Mouse (Mus musculus) right cerebral cortex, postnatal 10 days (tissue): ENCODE results near the gene Stmnd1.
"Not testable (repeated sequence)": the region's sequence is repeated elsewhere in the genome, so short reads cannot be mapped to it uniquely, and the experiment has no call there.

ENCODE experiments used
- DNase-seq, 2 experiments: peaks; one replicate each; pipeline ENCODE4 v3.0.0; 2021; ENCODE audit warnings: low spot score in 2 of 2

Gene Stmnd1

DNA sequence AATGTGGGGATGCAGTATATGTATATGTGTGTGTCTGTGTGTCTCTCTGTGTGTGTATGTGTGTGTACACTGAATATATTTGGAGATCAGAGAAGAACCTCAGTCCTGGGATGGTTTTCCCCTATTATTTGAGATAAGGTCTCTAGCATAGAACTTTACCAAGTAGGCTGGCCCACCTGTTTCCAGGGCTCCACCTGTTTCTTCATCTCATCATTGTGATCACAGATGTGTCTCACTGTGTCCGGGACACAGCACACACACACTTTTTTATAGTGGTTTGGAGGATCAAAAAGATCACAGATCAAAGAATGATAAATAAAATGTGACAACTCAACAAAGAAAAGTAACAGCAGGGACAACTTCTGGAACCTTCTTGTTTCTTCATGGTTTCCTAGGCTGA is 17.0 kb downstream of the Stmnd1 start:
- no peak for DNase-seq

DNA sequence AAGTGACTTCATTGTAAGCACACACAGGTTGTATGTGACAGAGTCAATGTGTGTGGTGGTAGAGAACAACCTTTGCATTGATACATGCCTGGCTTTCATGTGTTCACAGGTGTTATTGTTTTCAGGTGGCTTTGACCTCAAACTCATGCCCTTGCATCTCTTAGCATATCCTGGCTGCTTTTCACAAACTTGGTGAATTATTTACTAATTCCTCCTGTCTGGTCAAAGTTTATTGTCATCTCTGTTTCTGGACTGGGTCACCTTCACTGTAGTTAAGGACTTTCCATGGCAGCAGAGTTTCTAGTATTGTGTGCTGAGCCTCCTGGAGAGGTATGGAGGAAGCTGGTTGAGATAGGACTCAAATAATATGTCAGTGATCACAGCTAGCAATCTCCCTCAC is 20.8 kb downstream of the Stmnd1 start:
- no peak for DNase-seq

DNA sequence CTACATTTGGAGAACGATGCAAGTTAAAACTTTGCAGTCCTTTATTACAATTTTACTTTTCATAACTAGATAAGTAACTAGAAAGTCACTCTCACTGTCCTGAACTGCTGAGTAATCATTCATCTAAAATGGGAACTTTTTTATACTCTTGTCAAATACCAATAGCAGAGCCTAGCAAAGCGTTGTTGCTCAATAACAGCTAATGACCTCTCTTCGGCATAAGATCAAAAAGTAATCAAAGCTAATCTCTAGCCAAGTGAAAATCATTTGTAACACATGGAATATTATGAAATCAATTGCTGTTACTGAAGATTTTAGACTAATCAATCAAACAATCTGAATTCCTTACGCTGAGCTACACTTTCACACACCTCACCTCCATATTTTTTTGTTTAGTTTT is 24.2 kb downstream of the Stmnd1 start:
- DNase-seq = no peak

DNA sequence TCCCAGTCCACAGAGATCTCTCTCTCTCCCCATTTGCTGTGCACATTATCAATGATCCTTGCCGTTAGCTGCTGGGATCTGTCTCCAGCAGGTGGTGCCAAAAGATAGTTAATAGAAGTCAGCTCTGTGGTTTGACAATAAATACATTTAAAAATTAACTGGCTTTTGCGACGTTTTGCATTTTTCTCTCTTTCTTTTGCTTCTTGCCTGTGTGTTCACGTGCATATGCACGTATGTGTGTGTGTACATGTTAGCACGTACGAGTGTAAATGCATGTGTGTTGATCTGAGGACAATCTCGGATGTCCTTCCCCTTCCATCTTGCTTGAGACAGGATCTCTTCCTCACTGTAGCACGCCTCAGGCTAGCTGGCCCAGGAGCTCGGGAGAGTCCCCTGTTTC is 37.3 kb downstream of the Stmnd1 start:
- peak; percentile 76 for DNase-seq

DNA sequence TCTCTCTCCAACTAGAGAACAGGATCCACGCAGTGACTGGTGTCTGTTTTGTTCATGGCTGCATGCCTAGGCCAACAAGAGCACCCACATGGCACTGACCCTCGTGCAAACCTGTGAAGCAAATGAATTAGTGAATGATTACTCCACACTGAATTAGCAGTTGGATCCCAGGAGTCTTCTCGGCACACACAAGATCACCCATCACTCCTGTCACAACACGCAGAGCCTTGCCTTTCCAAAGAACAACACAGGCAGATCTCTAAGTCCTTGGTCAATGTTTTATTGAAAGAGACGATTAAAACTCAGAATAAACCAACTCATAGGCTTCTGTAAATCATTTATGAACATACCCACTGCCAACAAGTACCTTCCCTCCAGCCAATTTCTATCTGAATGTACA is 39.7 kb downstream of the Stmnd1 start:
- no peak for DNase-seq

DNA sequence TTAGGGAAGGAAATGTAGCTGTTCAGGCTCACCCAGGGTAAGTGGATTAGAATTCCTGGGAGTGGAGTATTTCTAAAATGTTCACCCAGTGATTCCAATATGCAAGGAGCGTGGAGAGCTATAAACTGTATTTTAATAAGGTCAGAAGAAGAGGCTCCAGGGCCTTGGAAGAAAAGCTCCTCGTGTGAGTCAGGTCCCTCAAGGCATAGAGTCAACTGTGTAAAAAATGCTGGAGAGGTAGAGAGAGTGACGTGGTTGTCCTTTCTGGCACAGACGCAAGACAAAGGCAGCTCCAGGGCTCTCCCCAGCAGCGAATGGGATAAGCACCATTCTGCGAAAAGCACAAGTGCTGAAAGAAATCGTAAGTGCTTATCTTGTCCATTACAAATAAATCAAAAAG is 41.6 kb downstream of the Stmnd1 start:
- DNase-seq = no peak

DNA sequence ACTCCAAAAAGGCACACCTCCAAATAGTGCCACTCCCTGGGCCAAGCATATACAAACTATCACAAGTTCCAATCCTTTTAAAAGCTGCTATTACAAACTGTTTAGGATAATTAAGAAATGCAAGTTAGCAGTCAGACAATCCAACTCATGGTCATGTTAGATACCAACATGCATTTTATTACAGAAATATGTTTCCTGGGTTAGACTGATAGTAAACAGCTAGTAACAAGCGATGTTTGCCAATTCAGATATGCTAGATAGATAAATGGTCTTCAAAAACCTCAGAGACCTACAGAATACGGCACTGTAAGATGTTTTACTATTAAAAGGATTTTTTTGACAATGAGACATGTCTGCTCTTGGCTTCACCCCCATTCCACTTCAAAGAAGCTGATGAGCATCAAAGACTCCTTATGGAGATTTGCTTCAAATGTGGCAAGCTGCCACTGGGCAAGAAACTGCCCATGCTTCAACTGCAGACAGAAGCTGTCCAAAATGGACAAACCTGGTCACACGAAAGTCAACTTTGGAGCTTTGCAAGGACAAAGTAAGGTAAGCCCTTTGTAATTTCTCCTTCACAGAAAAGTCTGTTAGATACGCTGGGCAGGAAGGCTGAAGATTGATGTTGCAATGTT is 52.9 kb downstream of the Stmnd1 start:
- no peak for DNase-seq

DNA sequence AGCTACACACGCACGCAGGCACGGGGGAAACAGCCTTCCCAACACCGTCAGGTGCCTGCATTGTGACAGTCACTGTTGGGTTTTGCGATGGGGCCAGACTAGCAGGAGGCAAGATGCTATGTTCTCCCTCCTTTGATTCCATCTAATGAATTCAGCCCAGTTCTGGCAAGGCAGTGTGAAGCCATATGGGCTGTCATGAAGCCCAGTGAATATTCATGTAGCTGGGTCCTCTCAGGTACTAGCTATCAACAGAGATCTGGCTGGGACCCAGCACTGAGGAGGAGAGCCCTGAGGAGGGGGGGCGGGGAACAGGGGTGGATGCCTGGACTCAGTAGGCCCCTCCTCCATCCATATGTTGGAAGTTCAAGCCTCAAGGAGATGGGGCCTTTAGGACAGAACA is 61.5 kb downstream of the Stmnd1 start:
- peak; percentile 86 to 92 for DNase-seq

DNA sequence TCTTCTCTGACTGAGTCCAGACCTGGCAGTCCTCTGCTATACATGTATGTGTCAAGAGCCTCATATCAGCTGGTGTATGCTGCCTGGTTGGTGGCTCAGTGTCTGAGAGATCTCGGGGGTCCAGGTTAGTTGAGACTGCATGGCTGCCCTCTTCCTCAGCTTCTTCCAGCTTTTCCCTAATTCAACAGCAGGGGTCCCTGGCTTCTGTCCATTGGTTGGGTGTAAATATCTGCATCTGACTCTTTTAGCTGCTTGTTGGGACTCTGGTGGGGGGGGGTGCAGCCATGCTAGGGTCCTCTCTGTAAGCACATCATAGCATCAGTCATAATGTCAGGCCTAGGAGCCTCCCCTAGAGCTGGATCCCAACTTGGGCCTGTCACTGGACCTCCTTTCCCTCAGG is 62.8 kb downstream of the Stmnd1 start:
- not testable (repeated sequence) for DNase-seq

DNA sequence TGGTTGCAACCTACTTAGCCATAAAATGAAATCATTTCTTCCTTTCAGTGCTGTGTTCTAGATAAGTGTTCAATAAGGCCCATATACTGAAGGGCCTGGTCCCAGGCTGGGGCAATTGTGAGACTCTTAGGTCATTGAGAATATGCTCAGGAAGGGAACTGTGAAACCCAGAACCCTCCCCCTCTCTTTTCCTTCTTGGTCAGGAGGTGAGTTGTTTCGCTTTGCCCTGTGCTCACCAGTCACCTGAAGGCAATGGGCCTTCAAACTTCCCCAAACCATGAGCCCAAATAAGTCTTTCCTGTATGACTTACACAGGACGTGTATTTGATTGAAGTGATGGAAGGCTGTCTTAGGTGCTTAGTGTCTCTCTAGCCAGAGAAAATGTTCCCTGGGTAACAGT is 64.3 kb downstream of the Stmnd1 start:
- DNase-seq = no peak

DNA sequence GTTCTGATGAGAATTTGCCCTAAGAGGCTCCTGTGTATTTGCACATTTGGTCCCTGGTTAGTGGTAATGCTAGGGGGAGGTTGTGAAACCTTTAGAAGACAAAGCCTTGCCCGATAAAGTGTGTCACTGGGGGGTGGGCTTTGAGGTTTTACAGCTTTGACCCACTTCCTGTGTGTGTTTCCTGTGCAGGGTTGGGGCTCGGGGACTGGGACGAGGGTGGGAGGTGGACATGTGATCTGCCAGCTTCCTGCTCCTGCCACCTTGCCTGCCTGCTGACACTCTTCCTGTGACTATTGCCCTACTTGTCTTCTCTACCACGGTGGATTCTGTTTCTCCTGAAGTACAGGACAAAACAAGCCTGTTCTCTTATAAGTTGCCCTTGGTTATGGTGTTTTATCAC is 66.4 kb downstream of the Stmnd1 start:
- no peak for DNase-seq

DNA sequence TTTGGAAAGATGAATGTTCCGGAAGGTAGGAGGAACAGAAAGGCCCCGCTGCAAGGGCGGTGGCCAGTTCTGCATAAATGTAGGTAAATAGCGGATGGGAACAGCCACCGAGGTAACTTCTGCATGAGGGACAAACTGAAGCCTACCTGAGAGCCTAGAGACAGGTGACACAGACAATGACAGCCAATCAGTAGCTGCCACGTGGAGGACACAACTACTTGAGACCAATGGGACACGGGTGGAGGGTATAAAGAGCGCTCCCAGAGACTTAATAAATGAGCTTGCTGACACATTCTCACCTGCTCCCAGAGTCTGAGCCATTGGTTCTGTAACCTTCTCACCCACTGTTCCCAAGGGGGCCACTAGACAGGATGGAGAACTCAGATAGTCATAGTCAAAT is 67.1 kb downstream of the Stmnd1 start:
- DNase-seq = no peak

DNA sequence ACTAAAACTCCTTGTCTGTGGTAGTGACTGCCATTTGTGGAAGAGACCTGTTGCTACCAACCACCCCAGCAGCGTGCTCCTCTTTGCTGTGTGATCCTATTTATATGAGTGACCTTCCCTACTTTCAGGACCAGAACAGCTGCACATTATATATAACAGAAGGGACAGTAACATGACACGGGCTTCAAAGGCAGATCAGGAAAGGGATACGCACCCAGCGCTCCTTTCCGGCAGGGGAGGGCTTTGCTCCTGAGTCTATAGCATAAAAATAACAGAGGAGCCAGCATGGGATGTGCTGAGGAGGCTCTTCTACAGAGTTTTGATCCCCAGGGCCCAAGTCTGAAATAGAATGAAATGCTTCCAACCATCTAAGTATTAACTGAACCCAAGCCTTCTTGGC is 67.9 kb downstream of the Stmnd1 start:
- no peak for DNase-seq

DNA sequence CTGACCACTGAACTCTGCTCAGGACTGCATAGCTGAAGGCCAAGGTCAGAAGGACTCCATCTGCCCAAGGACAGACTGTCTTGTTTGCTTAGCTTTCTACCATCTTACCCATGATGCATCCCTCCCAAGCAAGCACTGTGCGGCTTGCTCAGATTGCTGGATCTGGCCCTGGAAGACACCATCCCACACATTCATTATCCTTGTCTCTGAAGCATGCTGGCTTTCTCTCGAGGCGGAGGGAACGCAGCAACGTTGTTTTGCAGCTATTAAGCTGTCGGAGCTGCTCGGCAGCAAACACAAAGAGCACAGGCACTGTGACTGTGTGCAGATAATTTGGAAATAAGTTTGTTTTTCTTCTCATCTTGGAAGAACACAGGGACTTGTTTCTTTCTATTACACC is 69.7 kb downstream of the Stmnd1 start:
- peak; percentile 66 to 75 for DNase-seq

DNA sequence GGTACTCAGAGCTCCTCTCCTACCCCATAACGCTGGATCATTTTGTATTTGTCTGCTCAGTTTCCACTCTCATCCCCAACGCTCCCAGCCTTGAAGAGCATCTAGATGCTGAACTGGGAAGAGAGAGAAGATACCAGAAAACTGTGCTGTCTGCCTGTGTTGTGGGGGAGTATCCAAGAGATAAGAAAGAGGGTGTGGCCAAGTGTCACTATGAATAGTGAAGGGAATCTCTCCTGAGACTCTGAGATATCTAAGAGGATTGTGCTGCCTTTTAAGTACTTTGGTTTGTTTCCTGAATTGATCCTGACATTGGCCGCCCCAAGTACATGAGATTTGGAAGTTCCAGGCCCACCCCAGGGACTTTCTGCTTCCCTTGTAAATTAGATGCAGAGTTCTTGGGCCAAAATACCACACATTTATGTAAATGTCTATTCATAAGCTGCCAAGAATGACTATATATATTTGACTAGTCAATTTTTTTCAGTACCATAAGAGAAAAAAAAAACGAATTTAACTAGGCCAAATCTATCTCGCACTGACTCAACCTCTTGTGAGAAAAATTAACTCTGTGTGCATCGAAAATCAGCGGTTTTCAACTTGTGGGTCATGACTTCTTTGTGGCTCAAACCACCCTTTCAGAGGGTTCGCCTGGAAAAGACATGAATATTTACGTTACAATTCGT is 73.5 kb downstream of the Stmnd1 start:
- no peak for DNase-seq

DNA sequence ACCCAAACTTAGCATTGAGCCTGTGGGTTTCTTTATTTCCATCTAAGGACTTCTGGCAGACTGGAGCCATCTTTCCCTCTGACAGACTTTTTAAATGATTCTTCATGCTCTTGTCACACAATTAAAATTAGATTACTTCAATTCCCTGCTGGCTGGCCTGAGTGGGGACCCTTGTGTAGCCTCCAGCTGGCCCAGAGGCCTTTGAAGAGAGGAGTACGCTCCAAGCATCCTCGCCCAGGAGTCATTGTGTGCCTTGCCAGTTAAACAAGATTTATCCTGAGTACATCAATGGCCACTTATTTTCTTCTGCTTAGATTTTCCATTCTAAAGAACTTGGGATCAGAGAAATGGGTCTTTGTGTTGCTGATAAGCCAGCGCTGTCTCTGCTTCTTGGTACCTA is 76.1 kb downstream of the Stmnd1 start:
- DNase-seq = peak; percentile 62 to 70
